Mouse (Mus musculus) ovary, postnatal 36 days (tissue): ENCODE measurements around the gene Prh1.
"Not testable (repeated sequence)": the region's sequence is repeated elsewhere in the genome, so short reads cannot be mapped to it uniquely, and the experiment has no call there.

Experiments
- DNase-seq: peaks from one replicate; pipeline ENCODE4 v3.0.0; 2022; ENCODE audit warnings: low spot score, mixed read lengths

Gene Prh1

GRCm38 (mm10) chr6:132569509-132569908 is at the start of gene Prh1:
Gene Prh1 (plus strand): TSS chr6:132569809.
- not testable (repeated sequence) for DNase-seq

- DNase-seq, result not testable (repeated sequence)
Measured at GRCm38 (mm10) chr6:132595613-132596012, 26.0 kb downstream of the Prh1 start, which contains the start of gene Prp2. Gene Prp2 (plus strand): TSS chr6:132595913.
